ENCODE assay signal across 14 mouse cellular contexts in the genomic region with DNA sequence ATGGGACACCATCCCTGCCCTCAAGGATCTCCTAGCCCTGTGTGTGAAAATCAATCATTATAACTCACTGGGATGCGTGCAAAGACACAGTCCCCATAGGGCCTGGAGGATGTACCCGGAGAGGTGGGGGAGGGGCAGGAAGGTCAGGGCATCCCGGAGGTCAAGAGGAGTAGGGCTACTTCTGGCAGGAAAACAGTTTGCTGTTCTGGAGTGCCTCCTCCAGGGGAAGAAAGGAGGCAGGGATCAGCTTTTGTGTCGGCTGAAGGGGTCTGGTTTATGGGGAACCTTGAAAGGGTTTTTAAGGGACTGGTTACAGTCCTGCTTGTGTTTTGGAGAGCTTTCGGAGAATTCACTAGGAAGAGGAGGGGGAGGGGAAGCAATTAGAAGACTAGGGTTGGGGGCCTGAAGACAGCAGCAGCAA. TPM values are rescaled to one million over a fixed set of nuclear protein-coding genes. Genes with fewer than 3 reads are reported as not detected.
DNase-seq lines count a peak whose midpoint lies in the region; TF ChIP-seq lines count a peak whose summit lies in the region.
"Had no signal": no experiment of that assay in that cellular context is flagged by ENCODE, and none has a peak within 500 bp of the region (broad histone marks: within the 10 kb centered on the region; RNA-seq: fewer than 3 reads in every experiment).

No protein-coding gene starts in this region.

- H3K9me3 ChIP-seq in heart, embryonic 10.5 days = no peaks in the 10 kb centered on the region
- H3K9me3 ChIP-seq in E14TG2a.4 (ENCODE audit: low read length) = no peaks in the 10 kb centered on the region
- H3K9me3 ChIP-seq in limb, embryonic 10.5 days (replicated peaks) = no peaks in the 10 kb centered on the region
- H3K9me3 ChIP-seq: megakaryocyte, embryonic 14.5 days had no signal

- no peak for TF ChIP-seq POLR2A in heart, adult 2 months (IDR thresholded peaks at IDR 0.05; ENCODE audit: insufficient read depth, low read depth, low read length)

- no peak for TF ChIP-seq CTCF in heart, adult 2 months (IDR thresholded peaks at IDR 0.05)
- no peak for TF ChIP-seq CTCF in E14TG2a.4 (conservative IDR thresholded peaks at IDR 0.05; ENCODE audit: low read length)

- H3K79me2 ChIP-seq in heart, adult 2 months (replicated peaks; ENCODE audit: control insufficient read depth, insufficient read depth, low read length) = no peaks in the 10 kb centered on the region

- H3K9ac ChIP-seq in heart, adult 2 months (ENCODE audit: low read depth, low read length) = no peak overlapping the region
- H3K9ac ChIP-seq: liver, embryonic 14.5 days had no signal

- no peak for DNase-seq in heart, embryonic 10.5 days (ENCODE audit: low spot score)
- DNase-seq in heart, adult 2 months = no peak
- peak; percentile 72 for DNase-seq in embryo, embryonic 11 days
- DNase-seq in limb, embryonic 10.5 days (ENCODE audit: low spot score) = no peak
- no peak for DNase-seq in right cerebral cortex, adult 2 months (ENCODE audit: low spot score in 2 of 2)
- DNase-seq in left cerebral cortex, adult 18-20 months (ENCODE audit: low spot score in 2 of 2) = no peak
- no peak for DNase-seq in right cerebral cortex, postnatal 36 days (ENCODE audit: low spot score in 2 of 2)
- DNase-seq: adrenal gland, postnatal 14 days; cerebellum, adult 11 months; heart, postnatal 14 days; kidney, adult 11 months had no signal

- intact Hi-C loops in heart, adult 2 months (cut with DNase I) = no loop called here

- TF ChIP-seq EP300 in heart, adult 2 months (IDR thresholded peaks at IDR 0.05; ENCODE audit: insufficient read depth, low read depth, low read length) = no peak

- 0 out of 2 replicates have a peak overlapping the region, but pooled peaks have one; percentile 47 for H3K27ac ChIP-seq in heart, embryonic 10.5 days
- no peak overlapping the region for H3K27ac ChIP-seq in heart, adult 2 months
- H3K27ac ChIP-seq in limb, embryonic 10.5 days = peak overlapping the region; percentile 64
- H3K27ac ChIP-seq: liver, embryonic 14.5 days had no signal

- 4% methylated on average over 5 of the region's 5 CpGs for WGBS in heart, embryonic 10.5 days
- 22% methylated on average over 5 of the region's 5 CpGs for WGBS in heart, adult 2 months
- 2% methylated on average over 5 of the region's 5 CpGs for WGBS in limb, embryonic 10.5 days

- no peaks in the 10 kb centered on the region for H3K36me3 ChIP-seq in heart, embryonic 10.5 days
- no peaks in the 10 kb centered on the region for H3K36me3 ChIP-seq in heart, adult 2 months (ENCODE audit: control insufficient read depth, insufficient read depth, low read length)
- no peaks in the 10 kb centered on the region for H3K36me3 ChIP-seq in E14TG2a.4 (ENCODE audit: insufficient read depth, low read length)
- H3K36me3 ChIP-seq in limb, embryonic 10.5 days = no peaks in the 10 kb centered on the region

- H3K27me3 ChIP-seq in heart, embryonic 10.5 days (ENCODE audit: insufficient read depth, poor library complexity, severe bottlenecking) = peaks cover 81% of the 10 kb centered on the region
- peaks cover 5% of the 10 kb centered on the region for H3K27me3 ChIP-seq in heart, adult 2 months (ENCODE audit: control insufficient read depth, insufficient read depth, low read length)
- peaks cover 27% of the 10 kb centered on the region for H3K27me3 ChIP-seq in E14TG2a.4 (ENCODE audit: insufficient read depth, low read length)
- peaks cover 69% of the 10 kb centered on the region for H3K27me3 ChIP-seq in limb, embryonic 10.5 days (ENCODE audit: low read depth, poor library complexity, severe bottlenecking)

- peaks cover 53% of the 10 kb centered on the region for H3K4me1 ChIP-seq in heart, embryonic 10.5 days
- H3K4me1 ChIP-seq in heart, adult 2 months (ENCODE audit: control insufficient read depth, insufficient read depth, low read length) = peaks cover 6% of the 10 kb centered on the region; the same call in 1 of the 2 replicates
- peaks cover 85% of the 10 kb centered on the region for H3K4me1 ChIP-seq in E14TG2a.4 (replicated peaks; ENCODE audit: low read depth, low read length)
- H3K4me1 ChIP-seq in limb, embryonic 10.5 days = peaks cover 78% of the 10 kb centered on the region

- H3K4me3 ChIP-seq in heart, embryonic 10.5 days = 0 out of 2 replicates have a peak overlapping the region, but pooled peaks have one; percentile 6
- H3K4me3 ChIP-seq in heart, adult 2 months = no peak overlapping the region
- peak overlapping the region; percentile 90 for H3K4me3 ChIP-seq in E14TG2a.4 (replicated peaks; ENCODE audit: low read length)
- H3K4me3 ChIP-seq in limb, embryonic 10.5 days = peak overlapping the region; percentile 25
- H3K4me3 ChIP-seq: megakaryocyte, embryonic 14.5 days had no signal

RNA-seq across cellular contexts. Expression of a gene that starts 2.1 kb away (rescaled TPM):
- 0.21 and 0.77 TPM in 2 replicates for polyA plus RNA-seq in heart, embryonic 10.5 days (2016; fragmentation: Nextera tagmentation; extraction: Ambion mirVana)
- total RNA-seq in heart, adult 2 months (2021) = under 1 TPM; 0.55 to 0.73 TPM
- polyA plus RNA-seq in heart, adult 2 months (2012; rRNA removed) = 0.57 and 0.76 TPM in 2 replicates
- 0.38 and 0.66 TPM in 2 replicates for polyA plus RNA-seq in limb, embryonic 10.5 days (2016; fragmentation: Nextera tagmentation; extraction: Ambion mirVana)
- 10 to 100 TPM; 23.4 to 32.6 TPM for total RNA-seq in left cerebral cortex, adult 18-20 months (2021)
